Mouse (Mus musculus) gastrocnemius, adult 8-10 months (tissue): Measurements from ENCODE around the gene Gm20683. TPM values are rescaled to one million over a fixed set of nuclear protein-coding genes. Genes with fewer than 3 reads are reported as not detected.

Source experiments
- DNase-seq, 2 experiments: peaks; one replicate each; pipeline ENCODE4 v3.0.0; 2022; ENCODE audit warnings: low spot score in 2 of 2
- microRNA-seq: library from miRNA; unstranded; fragments of <30 nt; microRNA quantifications from one replicate; pipeline ENCODE4 v1.2.0, GENCODE M21; 2022
- total RNA-seq, 4 experiments: library from RNA; stranded (reverse); gene quantifications; 2 replicates each; pipeline ENCODE4 v1.2.4; 2022

The Gm20683 gene
- total RNA-seq, 4 experiments from 2014 or later, result 9.1 to 15.3 (median 12.3) TPM

- peak; percentile 57 to 69 for DNase-seq
Measured at GRCm38 (mm10) chr17:25796211-25796771, 45.3 kb downstream of the Gm20683 start.

- DNase-seq, result no peak
Measured at GRCm38 (mm10) chr17:25795609-25796092, 45.9 kb downstream of the Gm20683 start, which contains the start of gene AC134908.4. AC134908.4 (minus strand) TSS chr17:25795659.

GRCm38 (mm10) chr17:25794998-25795397, 46.6 kb downstream of the Gm20683 start:
- DNase-seq, result no peak

DNA sequence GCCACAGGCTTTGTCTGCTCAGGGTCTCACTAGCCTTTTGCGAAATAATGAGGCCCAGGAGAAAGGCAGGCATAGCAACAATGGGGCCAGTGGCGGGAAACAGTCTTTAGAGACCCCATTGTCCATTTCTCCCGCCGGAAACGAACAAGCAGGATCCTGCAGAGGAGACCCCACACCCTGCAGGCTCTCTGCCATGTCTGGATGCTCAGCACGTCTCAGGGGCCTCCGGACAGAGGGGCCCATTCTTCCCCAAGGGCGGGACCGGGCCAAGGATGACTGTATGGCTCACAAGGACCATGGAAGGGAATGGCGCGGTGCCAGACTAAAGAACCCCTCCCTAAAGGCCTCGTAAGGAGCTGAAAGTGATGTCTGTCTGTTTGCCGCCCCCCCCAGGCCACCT, 47.4 kb downstream of the Gm20683 start:
- no peak for DNase-seq

DNA sequence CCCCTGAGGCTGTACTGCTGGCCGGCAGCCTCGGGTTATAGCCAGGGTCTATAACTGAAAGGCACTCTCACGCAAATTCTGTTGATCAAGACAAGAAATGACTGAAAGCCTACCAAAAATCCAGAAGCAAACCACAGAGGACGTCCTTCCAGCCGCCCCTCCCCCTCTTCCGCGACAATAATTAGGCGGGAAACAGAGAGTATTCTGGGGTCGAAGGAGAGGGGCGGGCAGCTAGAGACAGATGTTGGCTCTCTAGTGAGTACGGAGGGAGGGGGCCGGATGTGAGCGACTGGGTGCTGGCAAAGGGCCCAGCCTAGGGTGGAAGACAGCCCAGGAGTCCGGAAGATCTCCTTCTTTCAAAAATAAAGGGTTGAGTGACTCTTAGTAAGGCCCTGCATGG, 48.9 kb downstream of the Gm20683 start, which contains the start of gene Fam173a:
Gene Fam173a (minus strand): TSS at position 287 of the 400 bp plus-strand sequence.
- peak; percentile 37 to 65 for DNase-seq

- peak; percentile 73 to 76 for DNase-seq
Measured at GRCm38 (mm10) chr17:25791843-25792527, 49.6 kb downstream of the Gm20683 start.

DNA sequence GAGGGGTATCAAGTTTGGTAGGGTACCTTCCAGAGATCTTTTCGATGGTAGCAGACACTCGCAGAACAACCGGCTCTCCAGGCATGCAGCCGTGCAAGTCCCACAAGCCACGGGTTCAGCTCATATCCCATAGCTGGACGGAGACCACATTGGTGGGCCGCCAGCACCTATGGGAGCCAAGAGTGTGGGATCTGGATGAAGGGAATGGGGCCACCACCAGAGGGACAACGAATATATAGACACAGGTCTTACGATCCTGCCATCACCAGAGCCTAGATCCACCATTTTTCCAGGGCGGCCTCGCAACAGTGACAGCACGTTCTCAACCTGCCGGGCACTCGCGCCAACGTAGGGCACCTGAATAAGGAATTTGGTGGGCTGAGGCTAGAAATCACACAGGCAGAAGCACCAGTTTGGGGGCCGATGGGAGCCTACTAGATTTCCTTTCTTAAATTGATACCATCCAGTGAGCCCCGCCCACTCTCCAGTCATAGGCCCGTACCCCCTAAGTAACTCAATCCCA, 50.2 kb downstream of the Gm20683 start:
- no peak for DNase-seq

GRCm38 (mm10) chr17:25786781-25787504, 54.6 kb downstream of the Gm20683 start:
- no peak for DNase-seq

- no peak for DNase-seq
Measured at GRCm38 (mm10) chr17:25786280-25786679, 55.3 kb downstream of the Gm20683 start, which contains the start of gene Ccdc78. Ccdc78 (plus strand) TSS chr17:25786580.

GRCm38 (mm10) chr17:25785281-25785745, 56.2 kb downstream of the Gm20683 start, which contains the start of gene Haghl:
Haghl (minus strand) TSS chr17:25785673.
- peak; percentile 90 to 95 for DNase-seq

Small RNA genes within 50 kb of the gene (microRNA-seq; reads per million reads assigned to microRNA genes)
- gene Mir3082, result not detected

Other genes with a start within 250 kb of the Gm20683 start
- gene Gng13, start 124.6 kb downstream of the Gm20683 start, total RNA-seq, result not detected
- 1 to 10 TPM in 1 of 4 experiments, under 1 TPM in 3; 0.87 to 1.4 (median 0.94) TPM for gene Chtf18, start 114.3 kb downstream of the Gm20683 start, total RNA-seq
- 1 to 10 TPM; 2.4 to 3.5 (median 3.1) TPM for gene Rpusd1, start 114.1 kb downstream of the Gm20683 start, total RNA-seq
- gene Mslnl, start 105.7 kb downstream of the Gm20683 start, total RNA-seq, result not detected
- gene Msln, start 87.4 kb downstream of the Gm20683 start, total RNA-seq, result under 1 TPM in 2 of 4 experiments, not detected in 2; 0.13 TPM
- gene Narfl, start 68.0 kb downstream of the Gm20683 start, total RNA-seq, result 10 to 100 TPM; 24.4 to 29.6 (median 26.5) TPM
- 10 to 100 TPM in 3 of 4 experiments, 1 to 10 TPM in 1; 9.4 to 12.1 (median 10.1) TPM for gene Haghl, start 56.1 kb downstream of the Gm20683 start, total RNA-seq
- not detected for gene Ccdc78, start 55.2 kb downstream of the Gm20683 start, total RNA-seq
- 10 to 100 TPM; 46.3 to 53.3 (median 47.6) TPM for gene Fam173a, start 48.9 kb downstream of the Gm20683 start, total RNA-seq
- gene AC134908.4, start 46.1 kb downstream of the Gm20683 start, total RNA-seq, result 1 to 10 TPM in 1 of 4 experiments, not detected in 3; 1.2 TPM
- 10 to 100 TPM; 39.6 to 52.1 (median 46.8) TPM for gene Metrn, start 44.6 kb downstream of the Gm20683 start, total RNA-seq
- gene Fbxl16, start 32.7 kb downstream of the Gm20683 start, total RNA-seq, result 1 to 10 TPM in 1 of 4 experiments, under 1 TPM in 3; 0.27 to 1.0 (median 0.71) TPM
- gene Wdr24, start 18.1 kb downstream of the Gm20683 start, total RNA-seq, result 10 to 100 TPM in 3 of 4 experiments, 1 to 10 TPM in 1; 9.8 to 13.2 (median 11.7) TPM
- 10 to 100 TPM; 11.0 to 13.0 (median 11.4) TPM for gene Jmjd8, start 12.9 kb downstream of the Gm20683 start, total RNA-seq
- 100 to 1,000 TPM in 1 of 4 experiments, 10 to 100 TPM in 3; 87.3 to 101 (median 91.1) TPM for gene Stub1, start 8.4 kb downstream of the Gm20683 start, total RNA-seq
- 10 to 100 TPM in 3 of 4 experiments, 1 to 10 TPM in 1; 9.5 to 18.5 (median 16.7) TPM for gene Rhbdl1, start 4.5 kb downstream of the Gm20683 start, total RNA-seq
- 10 to 100 TPM; 63.3 to 72.7 (median 68.0) TPM for gene Rhot2, start 3.1 kb upstream of the Gm20683 start, total RNA-seq
- gene Wdr90, start 19.7 kb upstream of the Gm20683 start, total RNA-seq, result 1 to 10 TPM in 1 of 4 experiments, under 1 TPM in 3; 0.36 to 1.6 (median 0.84) TPM
- 100 to 1,000 TPM in 1 of 4 experiments, 10 to 100 TPM in 3; 87.4 to 108 (median 92.5) TPM for gene Mcrip2, start 27.0 kb upstream of the Gm20683 start, total RNA-seq
- 10 to 100 TPM; 27.4 to 42.1 (median 31.3) TPM for gene Mettl26, start 33.3 kb upstream of the Gm20683 start, total RNA-seq
- gene Wfikkn1, start 39.1 kb upstream of the Gm20683 start, total RNA-seq, result under 1 TPM; 0.15 to 0.62 (median 0.38) TPM
- gene Rab40c, start 78.0 kb upstream of the Gm20683 start, total RNA-seq, result 10 to 100 TPM in 3 of 4 experiments, 1 to 10 TPM in 1; 7.9 to 13.3 (median 12.7) TPM
- gene Pigq, start 103.2 kb upstream of the Gm20683 start, total RNA-seq, result 10 to 100 TPM; 18.1 to 21.0 (median 18.8) TPM
- gene Nhlrc4, start 103.2 kb upstream of the Gm20683 start, total RNA-seq, result not detected
- not detected for gene A930017K11Rik, start 110.8 kb upstream of the Gm20683 start, total RNA-seq
- gene Capn15, start 144.0 kb upstream of the Gm20683 start, total RNA-seq, result 1 to 10 TPM; 2.9 to 5.0 (median 4.1) TPM
- gene Rab11fip3, start 227.8 kb upstream of the Gm20683 start, total RNA-seq, result 10 to 100 TPM; 71.4 to 85.9 (median 78.5) TPM
- gene Decr2, start 248.6 kb upstream of the Gm20683 start, total RNA-seq, result 1 to 10 TPM; 2.8 to 4.2 (median 2.8) TPM